Mouse (Mus musculus): ENCODE results near the gene Iqcb1. TPM values are rescaled to one million over a fixed set of nuclear protein-coding genes. Genes with fewer than 3 reads are reported as not detected.

Gene Iqcb1
- total RNA-seq, 2 experiments from 2014 or later, result 36.4 to 43.1 TPM

DNA sequence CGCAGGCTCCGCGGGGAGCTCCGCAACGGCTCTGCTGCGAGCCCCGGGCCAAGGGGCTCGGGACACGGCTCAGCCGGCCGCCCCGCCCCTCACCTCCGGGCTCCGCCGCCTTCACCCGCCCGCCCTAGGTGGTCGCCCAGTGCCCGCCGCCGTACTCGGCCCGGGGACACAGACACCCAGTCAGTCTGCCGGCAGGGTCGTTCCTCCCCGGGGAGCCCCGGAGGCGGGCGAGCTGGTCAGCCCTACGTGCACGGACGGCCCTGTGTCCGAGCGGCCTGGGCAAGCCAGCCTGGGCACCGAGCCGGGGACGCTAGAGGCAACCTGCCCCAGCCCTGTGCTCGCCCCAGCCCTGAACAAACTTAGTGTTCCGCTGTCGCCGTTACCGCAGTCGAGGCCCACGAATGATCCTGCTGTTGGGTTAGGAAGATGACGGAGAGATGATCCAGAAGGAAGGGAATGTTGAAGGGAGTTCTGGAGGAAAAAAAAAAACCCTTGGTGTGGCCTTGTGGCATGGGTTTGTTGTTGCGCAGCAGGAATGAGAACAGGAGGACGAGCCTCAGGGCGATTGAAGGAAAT lies 47.2 kb downstream of the Iqcb1 start:
- DNase-seq (ENCODE audit: low spot score in 2 of 2), result no peak

DNA sequence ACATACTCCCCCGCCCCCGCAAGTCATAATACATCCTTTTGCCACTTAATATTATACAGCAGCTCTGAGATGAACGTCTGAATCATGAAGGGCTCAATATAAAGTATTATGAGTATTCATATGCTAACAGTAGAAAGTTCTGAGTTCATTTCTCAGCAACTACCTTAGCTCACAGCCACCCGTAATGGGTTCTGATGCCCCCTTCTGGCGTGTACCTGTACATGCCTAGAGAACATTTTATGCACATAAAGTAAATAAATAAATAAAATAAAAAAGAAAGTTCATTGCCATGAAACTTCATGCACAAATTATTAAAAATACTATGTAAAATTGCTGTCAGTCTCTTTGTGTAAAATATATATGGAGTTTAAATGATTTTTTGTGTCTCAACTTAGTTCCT lies 49.1 kb downstream of the Iqcb1 start:
- DNase-seq (ENCODE audit: low spot score in 2 of 2), result no peak

DNA sequence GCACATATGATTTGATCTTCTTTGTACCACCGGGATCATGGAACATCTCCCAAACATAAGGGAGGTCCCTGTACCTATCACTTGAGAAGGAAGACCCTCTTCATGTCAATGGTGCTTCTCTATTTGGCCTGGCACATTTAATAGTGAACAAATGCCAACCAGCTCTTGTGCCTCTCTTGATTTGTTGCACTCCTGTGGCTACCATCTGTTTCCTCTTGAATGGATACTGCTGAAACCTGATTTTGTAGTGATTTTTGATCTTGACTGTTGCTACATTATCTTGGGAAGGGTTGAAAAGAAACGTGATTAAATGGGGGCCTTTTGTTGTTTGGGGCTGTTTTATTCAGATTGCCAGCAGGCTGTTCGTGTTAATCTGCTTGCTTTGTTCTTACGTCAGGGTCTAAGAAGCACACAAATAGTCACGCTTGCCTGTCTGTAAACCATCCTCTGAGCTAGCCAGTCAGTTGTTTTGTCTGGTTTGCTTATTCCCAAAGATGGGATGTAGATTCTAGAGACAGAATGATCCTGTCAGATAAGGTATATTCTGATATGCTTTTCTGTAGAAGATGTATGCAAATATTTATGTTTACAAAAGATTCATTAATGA lies 54.7 kb downstream of the Iqcb1 start:
- no peak for DNase-seq (ENCODE audit: low spot score in 2 of 2)

DNA sequence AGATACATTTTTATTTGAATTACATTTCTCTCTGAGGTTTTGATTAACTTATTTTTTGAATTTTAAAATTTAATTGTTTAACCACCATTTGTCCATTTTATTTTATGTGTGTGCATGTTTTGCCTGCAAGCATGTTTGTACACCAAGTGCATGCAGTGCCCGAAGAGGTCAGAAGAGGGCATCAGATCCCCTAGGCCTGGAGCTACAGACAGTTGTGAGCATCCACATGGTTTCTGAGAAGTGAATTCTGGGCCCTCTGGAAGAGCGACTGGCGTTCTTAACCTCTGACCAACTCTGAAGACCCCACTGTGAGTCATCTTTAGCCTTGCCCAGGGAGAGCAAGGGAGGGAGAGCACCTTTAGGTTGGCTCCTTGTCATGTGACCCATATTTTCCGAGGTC lies 56.7 kb downstream of the Iqcb1 start:
- peak; percentile 25 to 32 for DNase-seq (ENCODE audit: low spot score in 2 of 2)

DNA sequence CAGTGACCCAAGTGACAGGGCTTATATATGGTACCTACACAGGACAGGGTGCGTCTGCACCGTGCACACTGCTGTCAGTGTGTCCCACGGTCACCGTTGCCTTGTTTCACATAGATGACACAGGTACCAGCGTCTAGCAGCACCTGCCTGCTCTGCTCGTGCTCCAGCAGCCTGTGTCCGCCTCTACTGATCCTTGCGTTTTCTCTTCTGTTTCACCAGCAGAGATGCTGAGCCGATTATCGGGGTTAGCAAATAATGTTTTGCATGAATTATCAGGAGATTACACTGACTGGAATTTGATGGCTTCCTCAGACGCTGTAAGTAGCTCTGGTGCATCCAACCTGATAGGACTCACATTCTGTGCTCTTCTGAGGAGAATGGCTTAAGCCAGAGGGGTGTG lies 57.7 kb downstream of the Iqcb1 start:
- DNase-seq (ENCODE audit: low spot score in 2 of 2), result no peak

DNA sequence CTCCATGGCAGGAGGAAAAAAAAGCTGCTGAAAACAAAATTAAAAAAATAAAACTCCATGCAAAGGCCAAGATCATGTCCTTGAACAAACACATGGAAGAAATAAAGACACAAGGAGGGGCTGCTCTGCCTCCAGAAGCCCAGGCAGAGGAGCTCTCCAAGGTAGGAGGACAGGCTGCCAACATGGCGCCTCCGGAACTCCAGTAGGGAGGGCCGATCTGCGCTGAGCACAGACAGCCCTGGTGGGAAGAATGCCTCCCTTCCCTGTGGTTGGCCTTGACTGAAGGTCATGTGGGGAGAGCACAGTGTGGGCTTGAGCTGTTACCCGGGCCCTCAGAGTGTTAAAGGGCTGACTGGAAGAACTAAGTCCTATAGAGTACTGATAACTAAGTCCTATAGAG lies 59.4 kb downstream of the Iqcb1 start:
- no peak for DNase-seq (ENCODE audit: low spot score in 2 of 2)

DNA sequence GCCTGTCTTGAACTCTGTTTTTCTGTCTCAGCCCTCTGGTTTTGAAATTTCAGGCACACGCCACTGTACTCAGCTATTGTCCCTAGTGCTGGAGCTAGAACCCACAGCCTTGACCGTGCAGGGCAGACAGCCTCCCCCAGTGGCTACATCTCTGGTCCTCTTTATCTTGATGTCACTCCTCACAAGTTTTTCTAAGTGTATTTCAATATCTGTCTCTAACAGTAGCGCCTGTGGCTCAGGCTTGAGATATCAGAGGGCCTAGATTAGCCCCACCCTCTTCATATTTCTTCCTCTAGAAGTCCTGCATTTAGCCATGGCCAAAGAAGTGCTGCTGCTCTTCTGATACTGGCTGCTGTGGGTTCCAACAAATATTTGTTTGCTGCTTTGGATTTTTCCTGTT lies 62.4 kb downstream of the Iqcb1 start:
- DNase-seq (ENCODE audit: low spot score in 2 of 2), result no peak

DNA sequence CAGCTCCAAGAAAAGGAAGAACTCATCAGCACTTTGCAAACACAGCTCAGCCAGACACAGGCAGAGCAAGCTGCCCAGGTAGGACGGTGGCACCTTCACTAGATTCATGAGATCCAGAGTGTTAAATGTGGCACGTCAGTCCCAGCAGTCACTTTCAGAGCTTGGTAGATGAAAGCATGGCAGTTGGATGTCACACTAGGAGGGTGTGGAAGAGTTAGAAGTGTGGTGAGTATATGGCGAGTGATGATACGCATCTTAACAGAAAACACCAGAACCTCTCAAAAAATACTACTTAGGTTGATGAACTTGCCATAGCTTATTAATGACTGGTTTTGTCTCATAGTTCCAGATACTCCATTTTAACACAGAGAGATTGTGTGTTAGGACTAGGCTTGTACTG lies 63.2 kb downstream of the Iqcb1 start:
- no peak for DNase-seq (ENCODE audit: low spot score in 2 of 2)

DNA sequence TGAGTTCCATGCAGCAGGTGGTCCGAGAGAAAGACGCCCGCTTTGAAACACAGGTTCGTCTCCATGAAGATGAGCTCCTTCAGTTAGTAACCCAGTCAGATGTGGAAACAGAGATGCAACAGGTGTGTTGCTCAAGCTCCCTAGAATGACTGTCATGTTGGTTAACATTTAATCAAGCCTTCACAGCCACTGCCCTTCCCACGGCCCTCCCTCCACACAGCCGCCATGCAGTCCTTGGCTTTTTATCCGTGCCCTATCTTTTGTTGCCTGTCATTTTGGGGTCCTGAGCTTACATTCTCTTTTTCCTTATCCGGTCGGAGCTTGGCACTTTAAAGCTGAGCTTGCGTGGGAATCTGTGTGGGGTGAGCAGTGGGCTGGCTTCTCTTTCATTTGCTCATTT lies 65.1 kb downstream of the Iqcb1 start:
- no peak for DNase-seq (ENCODE audit: low spot score in 2 of 2)

DNA sequence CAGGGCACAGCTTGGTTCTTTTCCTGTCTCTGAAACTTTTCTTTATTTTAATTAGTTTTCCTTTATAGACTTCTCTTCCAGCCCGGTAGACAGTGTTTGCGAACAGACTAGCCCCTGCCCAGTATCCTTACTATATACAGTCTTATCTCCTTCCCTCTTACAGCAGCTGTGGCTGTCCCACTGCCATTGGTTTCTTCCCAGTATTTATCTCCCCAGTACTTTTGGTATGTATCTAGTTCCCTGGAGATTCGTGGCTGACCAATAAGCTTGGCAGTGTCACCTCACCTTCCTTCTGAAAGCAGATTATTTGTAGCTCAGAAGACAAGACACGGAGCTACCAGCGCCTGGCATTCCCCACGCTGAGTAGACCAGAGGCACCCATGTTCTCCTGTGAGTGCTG lies 68.5 kb downstream of the Iqcb1 start:
- no peak for DNase-seq (ENCODE audit: low spot score in 2 of 2)

DNA sequence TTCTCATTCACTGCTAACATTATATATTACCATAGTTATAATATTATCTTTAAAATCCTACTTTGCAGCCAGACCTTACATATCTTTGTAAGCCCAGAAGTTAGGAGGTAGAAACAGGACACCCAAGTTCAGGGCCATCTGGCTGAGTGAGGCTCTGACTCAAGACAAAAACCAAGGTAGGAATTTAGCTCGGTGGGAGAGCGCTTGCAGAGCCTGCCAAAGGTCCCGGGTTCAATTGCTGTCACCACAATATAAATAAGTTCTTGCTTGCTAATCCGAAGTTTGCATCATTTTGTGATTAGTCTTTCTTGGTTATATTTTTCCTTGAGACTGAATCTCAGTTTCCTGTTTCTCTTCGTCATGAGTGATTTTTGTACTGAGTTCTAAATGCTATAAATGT lies 75.0 kb downstream of the Iqcb1 start:
- DNase-seq (ENCODE audit: low spot score in 2 of 2), result no peak

DNA sequence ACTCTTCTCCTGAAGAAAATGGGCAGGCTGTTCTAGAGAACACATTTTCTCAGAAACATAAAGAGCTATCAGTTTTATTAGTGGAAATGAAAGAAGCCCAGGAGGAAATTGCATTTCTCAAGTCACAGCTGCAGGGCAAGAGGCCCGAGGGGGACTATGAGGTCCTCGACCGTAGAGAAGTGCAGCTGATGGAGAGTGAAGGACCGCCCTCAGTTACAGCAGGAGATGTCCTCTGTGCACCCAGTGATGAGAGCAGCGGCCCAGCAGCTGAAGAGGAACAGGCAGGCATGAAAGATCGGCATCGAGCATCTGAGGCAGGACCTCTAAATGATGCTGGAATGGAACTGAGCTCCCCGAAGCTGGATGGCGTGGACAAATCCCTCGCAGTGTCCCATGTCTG lies 83.7 kb downstream of the Iqcb1 start:
- no peak for DNase-seq (ENCODE audit: low spot score in 2 of 2)

DNA sequence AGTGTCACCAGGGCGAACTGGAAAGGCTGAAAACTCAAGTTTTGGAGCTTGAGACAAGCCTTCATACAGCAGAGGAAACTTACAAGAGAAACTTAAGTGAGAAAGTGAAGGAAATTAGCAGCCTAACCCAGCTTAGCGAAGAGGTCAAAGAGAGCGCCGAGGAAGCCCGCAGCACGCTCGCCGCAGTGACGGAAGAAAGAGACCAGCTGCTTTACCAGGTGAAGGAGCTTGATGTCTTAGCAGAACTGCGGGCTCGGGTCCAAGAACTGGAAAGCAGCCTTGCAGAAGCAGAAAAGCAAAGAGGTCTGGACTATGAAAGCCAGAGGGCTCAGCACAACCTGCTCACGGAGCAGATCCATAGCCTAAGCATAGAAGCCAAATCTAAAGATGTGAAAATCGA lies 84.1 kb downstream of the Iqcb1 start:
- no peak for DNase-seq (ENCODE audit: low spot score in 2 of 2)

DNA sequence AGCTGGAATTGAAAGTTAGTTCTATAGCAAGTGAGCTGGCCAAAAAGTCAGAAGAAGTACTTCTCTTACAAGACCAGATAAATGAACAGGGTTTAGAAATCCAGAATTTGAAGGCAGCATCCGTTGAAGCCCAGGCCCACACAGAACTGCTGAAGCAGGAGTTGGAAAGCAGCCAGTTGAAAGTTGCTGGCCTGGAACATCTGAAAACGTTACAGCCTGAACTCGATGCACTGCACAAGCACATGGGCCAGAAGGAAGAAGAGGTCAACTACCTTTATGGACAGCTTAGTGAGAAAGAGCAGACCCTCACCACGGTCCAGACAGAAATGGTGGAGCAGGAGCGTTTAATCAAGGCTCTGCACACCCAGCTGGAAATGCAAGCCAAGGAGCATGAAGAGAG lies 86.0 kb downstream of the Iqcb1 start:
- DNase-seq (ENCODE audit: low spot score in 2 of 2), result no peak

DNA sequence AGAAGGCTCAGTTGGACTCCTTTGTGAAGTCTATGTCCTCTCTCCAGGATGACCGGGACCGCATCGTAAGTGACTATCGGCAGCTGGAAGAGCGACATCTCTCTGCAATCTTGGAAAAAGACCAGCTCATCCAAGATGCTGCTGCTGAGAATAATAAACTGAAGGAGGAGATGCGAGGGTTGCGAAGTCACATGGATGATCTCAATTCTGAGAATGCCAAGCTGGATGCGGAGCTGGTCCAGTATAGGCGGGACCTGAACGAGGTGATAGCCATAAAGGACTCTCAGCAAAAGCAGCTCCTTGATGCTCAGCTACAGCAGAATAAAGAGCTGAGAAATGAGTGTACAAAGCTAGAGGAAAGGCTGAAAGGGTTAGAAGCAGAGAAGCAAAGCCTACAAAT lies 90.3 kb downstream of the Iqcb1 start:
- no peak for DNase-seq (ENCODE audit: low spot score in 2 of 2)

DNA sequence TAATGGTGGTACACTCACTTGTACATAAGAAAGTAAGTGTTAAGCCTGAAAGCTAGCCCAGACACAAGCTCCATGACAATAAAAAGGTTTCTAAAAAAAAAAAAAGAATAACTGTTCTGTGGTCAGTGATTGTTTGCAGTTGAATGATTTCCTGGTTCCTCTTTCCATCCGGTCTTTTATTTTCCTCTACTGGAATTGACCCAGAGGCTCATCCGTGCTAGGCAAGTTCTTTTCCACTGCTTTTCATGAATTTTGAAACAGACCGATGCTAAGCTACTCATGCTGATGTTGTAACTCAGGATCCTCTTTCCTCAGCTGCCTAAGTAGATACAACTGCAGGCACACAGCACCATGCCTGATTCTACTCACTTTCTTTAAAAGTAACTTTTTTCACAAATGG lies 92.2 kb downstream of the Iqcb1 start:
- no peak for DNase-seq (ENCODE audit: low spot score in 2 of 2)

DNA sequence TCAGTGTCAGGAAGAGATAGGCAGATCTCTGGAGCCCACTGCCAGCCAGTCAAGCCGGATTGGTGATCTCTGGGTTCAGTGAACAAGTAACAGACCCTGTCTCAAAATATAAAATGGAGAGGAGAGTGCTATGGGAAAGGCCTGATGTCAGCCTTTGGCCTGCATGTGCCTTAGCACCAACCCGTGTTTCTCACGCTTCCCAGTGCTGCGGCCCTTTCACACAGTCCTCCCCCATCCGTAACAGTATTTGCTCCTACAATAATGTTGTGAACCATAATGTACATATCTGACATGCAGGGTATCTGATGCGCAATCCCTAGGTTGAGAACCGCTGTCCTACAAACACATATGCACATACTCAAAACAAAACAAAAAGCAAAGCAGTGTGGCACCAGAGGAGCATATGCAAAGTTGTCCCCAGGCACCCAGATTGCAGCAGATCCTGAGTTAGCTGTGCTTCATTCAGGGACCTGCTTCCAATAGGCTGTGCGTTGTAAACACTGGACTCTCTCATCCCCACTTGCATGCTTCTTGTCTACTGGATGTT lies 93.0 kb downstream of the Iqcb1 start:
- DNase-seq (ENCODE audit: low spot score in 2 of 2), result no peak

DNA sequence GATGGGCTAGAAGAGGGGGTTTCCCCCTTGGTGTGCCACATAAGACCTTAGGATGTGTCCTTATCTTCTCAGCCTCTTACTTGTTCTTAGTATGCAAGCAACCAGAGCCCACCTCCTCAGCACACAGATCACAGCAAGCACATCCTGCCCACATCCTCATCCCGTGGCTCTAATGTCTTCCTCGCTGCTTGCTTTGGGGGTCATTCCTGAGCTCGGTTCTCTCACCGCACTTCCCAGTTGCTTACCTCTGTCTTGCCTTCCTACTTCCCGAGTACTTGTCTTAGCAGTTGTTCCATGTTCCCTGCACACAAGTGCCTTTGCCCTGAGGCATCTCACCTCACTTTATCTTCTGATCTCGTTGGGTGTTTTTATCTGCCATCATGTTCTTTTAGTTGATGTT lies 93.8 kb downstream of the Iqcb1 start:
- no peak for DNase-seq (ENCODE audit: low spot score in 2 of 2)

Small RNAs within 50 kb of the gene (microRNA-seq; reads per million reads assigned to microRNA genes)
- gene Gm22617, result 0 reads per million in 2 experiments

Other genes starting within 250 kb of the Iqcb1 start
- 1 to 10 TPM; 1.3 to 1.6 TPM for gene Cd86, start 162.3 kb upstream of the Iqcb1 start, total RNA-seq (2021)
- under 1 TPM; 0.51 to 0.66 TPM for gene Ildr1, start 134.4 kb upstream of the Iqcb1 start, total RNA-seq (2021)
- gene Slc15a2, start 43.4 kb upstream of the Iqcb1 start, total RNA-seq (2021), result 10 to 100 TPM; 49.3 to 50.1 TPM
- 1 to 10 TPM in 1 of 2 experiments, under 1 TPM in 1; 0.54 to 1.2 TPM for gene Eaf2, start 46.6 kb downstream of the Iqcb1 start, total RNA-seq (2021)
- 10 to 100 TPM; 59.3 to 62.9 TPM for gene Golgb1, start 46.8 kb downstream of the Iqcb1 start, total RNA-seq (2021)
- 1 to 10 TPM; 4.3 to 5.8 TPM for gene Hcls1, start 106.6 kb downstream of the Iqcb1 start, total RNA-seq (2021)
- under 1 TPM in 1 of 2 experiments, not detected in 1; 0.14 TPM for gene Fbxo40, start 162.1 kb downstream of the Iqcb1 start, total RNA-seq (2021)
- gene Polq, start 183.4 kb downstream of the Iqcb1 start, total RNA-seq (2021), result 1 to 10 TPM; 2.7 to 2.9 TPM

Measured in layer of hippocampus, postnatal 10 days (tissue).